Mouse (Mus musculus): ENCODE data around the gene Rpl36.
"Not testable (repeated sequence)": the region's sequence is repeated elsewhere in the genome, so short reads cannot be mapped to it uniquely, and the experiment has no call there.

DNA sequence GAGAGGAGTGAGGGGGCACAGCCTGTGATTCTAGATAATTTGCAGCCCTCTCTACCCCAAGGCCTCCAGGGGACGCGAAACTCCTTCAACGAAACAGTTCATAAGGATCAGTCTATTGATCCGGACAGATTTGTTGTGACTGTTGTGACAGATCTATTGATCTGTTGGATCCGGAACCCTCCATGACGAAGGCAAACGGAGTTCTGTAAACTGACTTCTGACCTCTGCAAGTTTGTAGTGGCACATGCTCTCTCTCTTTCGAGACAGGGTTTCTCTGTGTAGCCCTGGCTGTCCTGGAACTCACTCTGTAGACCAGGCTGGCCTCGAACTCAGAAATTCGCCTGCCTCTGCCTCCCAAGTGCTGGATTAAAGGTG lies 664 bp upstream of the Rpl36 start:
- not testable (repeated sequence) for TF ChIP-seq CTCF (IDR thresholded peaks at IDR 0.05; ENCODE audit: control insufficient read depth, insufficient read depth, insufficient replicate concordance, low read depth, low read length); POLR2A (IDR thresholded peaks at IDR 0.05; ENCODE audit: control insufficient read depth, low read depth, low read length)

Data from testis, adult 2 months (tissue).